Mouse (Mus musculus) ES-CJ7 (cell line): Measurements from ENCODE around the gene Myl6.
"Not testable (repeated sequence)": the region's sequence is repeated elsewhere in the genome, so short reads cannot be mapped to it uniquely, and the experiment has no call there.

Experiments used
- DNase-seq: peaks from one replicate; pipeline ENCODE4 v3.0.0; 2011; ENCODE audit warnings: low read depth, low spot score

Myl6 gene

DNA sequence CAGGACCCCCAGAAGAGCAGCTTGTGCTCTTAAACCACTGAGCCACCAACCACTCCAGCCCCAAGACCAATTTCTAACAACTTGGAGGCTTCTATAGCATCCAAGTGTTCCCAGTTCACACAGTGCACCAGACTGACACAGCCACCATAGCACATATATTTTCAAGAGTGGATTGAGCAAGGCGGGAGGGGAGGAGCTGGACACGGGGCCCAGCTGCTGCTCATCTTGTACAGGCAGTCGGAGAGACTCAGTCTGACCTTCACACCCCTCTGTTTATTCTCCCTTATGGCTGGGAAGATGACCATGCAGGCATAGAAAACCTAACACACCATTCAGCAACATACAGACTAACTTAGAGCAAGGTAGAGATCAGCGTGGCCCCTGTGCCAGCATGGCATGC is 15.9 kb upstream of the Myl6 start:
- no peak for DNase-seq

DNA sequence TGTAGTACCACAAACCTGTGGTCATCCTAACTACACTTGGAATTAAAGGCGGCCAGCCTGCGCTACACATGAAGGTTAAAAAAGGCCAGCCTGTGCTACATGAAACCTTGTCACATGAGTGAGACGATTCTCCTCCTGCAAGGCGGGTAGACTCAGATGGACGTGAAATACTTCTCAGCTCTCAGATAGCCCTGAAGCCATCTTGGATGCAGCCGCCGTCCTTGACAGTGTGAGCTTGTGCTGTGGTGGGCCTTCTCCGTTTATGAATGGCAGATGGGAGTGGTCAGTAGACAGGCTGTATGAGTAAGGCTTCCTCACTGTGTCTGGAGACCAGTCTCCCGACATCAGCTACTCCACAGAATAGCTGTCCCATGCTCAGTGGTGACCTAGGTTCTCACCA is 15.3 kb upstream of the Myl6 start:
- no peak for DNase-seq

DNA sequence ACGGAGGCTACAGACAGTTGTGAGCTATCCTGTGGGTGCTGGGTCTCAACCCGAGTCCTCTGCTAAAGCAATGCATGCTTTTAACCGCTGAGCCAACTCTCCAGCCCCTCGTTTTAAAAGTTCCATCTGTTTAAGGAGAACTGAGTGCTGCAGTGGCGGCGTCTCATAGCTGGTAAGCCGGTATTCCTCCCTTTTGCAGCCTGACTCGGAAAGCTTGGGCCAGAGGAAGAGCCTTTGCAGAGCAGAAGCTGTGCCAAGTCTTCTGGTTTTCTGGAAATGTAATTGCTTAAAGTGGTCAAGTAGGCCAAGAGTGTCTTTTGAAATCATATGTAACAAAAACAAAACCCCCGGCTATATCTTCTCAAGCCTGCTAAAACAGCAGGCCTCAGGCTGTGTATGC is 14.3 kb upstream of the Myl6 start:
- no peak for DNase-seq

DNA sequence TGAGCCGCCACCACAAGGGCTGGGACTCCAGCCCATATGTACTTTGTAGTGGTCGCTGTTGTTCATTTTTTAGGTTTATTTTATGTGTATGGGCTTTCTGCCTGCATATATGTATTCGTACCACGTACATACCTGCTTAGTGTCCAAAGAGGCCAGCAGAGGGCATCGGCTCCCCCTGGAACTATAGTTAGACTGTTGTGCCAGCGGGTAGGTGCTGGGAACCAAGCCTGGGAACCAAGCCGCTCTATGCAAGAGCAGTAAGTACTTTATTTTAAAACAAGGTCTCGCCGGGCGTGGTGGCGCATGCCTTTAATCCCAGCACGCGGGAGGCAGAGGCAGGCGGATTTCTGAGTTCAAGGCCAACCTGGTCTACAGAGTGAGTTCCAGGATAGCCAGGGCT is 12.0 kb upstream of the Myl6 start:
- peak; percentile 60 for DNase-seq

DNA sequence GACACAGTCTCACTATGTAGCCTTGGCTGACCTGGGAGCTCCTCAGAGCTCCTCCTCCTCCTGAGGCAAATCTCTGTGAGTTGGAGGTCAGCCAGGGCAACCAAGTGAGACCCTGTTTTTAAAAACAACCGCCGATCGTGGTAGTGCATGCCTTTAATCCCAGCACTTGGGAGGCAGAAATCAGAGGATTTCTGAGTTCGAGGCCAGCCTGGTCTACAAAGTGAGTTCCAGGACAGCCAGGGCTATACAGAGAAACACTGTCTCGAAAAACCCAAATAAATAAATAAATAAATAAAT is 11.4 kb upstream of the Myl6 start:
- DNase-seq: not testable (repeated sequence)

DNA sequence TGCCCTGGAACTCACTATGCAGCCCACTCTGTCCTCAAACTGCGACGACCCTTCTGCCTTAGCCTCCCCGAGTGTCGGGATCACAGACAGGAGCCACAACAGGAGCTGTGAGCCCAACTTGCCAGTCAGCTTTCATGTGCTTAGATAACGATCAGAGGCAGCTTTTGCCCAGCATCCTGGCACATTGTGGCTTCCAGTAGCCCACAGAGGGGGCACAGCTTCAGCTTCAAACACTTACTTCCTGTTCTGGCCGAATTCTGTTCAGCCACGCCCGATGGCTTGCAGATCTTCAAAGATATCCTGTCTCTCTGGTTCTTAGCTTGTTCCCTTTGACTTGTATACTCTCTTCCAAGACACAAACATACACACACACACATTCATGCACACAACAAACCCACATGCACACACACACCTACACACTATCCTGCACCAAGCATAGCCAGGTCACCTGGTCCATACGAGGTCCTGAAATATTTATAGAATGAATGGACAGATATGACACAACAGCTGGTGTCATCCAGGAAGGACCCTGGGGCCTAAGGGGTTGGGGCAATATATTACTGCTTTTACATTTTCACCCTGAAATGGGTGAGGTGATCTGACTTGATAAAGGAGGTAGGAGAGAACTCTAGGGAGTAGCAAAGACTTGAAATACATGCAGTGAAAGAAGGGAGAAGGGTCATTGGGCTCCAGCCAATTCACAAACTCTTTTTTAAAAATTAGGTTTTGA is 10.9 kb upstream of the Myl6 start:
- no peak for DNase-seq

DNA sequence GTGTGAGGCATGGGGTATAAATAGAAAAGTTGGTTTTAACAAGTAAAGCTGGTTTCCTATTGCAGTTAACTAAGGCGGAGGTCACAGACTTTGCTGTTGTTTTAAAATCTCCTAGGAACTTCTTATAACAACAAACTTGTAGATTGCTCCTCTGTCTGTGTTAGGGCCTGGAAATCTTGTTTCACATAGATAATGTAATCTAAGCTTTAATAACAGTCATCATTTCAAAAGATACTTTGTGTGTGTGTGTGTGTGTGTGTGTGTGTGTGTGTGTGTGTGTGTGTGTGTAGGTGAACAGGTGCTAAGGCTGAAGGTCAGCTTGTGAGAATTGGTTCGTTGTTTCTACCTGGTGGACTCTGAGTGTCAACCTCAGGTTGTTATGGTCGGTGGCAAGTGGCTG is 10.1 kb upstream of the Myl6 start:
- no peak for DNase-seq

DNA sequence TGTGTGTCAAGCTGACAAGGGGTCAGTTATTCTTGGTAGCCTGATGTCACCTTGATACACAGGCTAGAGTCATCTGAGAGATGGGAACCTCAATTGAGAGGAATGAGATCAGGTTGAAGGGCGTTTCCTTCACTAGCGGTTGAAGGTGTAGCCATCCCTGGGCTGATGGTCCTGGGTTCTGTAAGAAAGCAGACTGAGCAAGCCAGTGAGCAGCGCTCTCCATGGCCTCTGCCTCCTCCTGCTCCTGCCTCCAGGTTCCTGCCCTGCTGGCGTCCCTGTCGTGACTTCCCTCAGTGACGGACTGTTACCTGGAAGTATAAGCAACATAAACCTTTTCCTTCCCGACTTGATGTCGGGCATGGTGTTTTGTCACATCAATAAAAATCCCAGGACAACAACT is 9.6 kb upstream of the Myl6 start:
- DNase-seq: no peak

DNA sequence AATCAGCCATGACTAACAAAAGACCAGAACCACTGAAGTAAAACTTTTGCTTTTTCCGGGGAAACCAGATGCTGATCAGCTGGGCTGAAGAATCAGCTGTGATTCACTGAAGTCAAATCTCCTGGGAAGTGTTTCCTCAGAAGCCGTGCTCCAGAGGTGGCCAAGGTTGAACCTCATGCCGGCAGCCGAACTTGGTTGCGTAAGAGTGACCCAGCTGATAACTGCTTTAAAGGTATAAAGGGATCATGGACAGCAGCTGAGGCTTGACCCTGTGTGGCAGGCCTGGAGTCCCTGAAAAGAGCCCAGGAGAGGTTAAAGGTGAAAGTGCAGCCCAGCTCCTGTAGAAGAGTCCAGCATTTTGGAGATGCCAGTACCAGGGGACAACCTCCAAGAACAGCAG is 8.4 kb upstream of the Myl6 start:
- no peak for DNase-seq

DNA sequence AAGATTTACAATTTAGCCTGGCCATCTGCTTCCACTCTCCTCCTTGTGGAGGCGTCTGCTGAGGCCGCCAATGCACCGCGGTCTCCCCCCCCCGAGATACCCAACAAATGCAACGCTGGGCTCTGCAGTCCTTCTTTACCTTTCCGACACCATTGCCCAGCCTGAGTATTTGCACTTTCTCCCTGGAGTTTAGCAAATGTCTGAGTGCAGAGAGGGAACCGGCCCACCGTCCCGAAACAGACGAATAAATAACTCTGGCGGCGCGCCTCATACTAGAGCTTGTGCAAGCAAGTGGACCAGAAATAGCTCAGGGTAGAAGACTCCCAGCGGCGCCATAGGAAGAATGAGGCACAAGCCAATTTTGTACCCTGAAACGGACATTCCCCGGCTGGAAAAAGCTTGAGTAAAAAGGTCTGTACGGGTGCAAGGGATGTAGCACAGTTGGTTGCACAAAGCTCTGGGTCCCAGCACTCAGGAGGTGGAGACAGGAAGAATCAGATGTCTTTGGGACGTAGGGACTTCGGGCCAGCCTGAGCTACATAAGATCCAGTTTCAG is 5.2 kb upstream of the Myl6 start:
- DNase-seq: peak; percentile 29

DNA sequence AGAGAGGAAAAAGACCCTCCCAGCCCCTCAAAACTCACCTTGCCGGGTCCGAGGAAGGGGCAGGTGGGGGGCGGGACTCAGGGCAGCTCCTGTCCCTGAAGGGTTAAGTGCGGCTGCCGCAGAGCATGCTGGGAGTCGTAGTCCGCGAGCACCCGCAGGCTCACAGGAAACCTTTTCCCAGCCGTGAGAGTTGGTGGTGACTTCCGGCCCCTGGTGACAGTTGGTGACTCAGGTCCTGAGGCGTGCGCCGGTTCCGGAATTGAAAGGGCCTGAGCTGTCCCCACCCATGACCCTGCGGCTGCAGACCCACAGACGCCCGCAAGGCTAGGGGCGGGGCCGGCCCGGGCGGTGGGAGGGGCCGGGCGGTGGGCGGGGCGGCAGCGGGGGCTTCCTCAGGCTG is 4.6 kb upstream of the Myl6 start, which contains the start of gene Myl6b:
Myl6b (minus strand) TSS at position 96 of the 400 bp plus-strand sequence.
- DNase-seq: peak; percentile 99

DNA sequence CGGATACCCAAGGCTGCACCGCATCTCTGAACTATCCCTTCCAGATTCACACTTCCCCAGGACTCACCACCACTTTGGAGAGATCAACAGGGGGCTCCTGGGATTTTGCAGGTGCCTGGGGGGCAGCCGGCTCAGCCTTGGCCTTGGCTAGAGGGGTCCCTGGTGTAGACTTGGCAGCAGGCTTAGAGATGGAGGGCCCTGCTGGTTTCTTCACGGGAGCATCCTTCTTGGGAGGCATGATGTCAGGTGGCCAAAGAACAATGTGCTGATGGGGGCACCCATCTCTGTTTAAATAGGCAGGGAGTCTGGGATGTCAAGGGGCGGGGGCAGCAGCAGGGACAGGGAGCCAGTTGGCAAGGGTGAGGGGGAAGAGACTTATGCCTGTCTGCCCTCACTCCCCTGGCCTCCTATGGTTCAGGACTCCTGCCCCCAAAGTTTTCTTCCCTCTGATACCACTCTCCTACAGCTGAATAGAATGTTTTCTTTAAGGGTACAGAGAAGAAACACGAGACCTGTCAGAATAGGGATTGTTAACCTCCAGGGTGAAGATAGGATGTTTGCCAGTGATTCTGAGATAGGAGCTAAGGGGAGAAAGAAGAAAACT is 3.3 kb upstream of the Myl6 start:
- DNase-seq: no peak

DNA sequence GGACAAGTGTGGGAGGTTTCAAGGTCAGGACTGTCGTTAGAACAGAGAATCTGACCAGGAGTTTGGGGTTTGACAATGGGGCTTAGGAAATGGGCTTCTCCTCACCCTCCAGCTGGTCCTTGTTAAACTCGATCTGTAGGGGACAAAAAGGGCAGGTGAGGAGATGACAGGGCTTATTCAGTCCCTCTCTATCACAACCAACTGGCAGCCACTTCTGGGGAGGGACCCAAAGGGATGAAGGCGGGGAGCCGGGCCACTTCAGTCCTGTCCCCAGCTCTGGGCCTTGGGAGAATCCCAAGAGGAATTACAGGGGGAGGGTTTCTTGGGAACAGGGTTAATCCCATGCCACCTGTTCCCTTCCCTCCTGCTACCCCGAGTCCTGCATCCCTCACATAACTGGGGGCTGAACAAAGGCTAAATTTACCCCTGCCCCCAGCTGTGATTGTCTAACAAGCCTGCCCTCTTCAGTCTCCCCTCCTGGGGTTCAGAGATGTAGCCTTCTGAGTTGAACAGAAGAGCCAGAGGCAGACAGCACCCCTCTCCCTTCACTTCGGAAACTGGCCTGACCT is 2.6 kb upstream of the Myl6 start:
- DNase-seq: no peak

DNA sequence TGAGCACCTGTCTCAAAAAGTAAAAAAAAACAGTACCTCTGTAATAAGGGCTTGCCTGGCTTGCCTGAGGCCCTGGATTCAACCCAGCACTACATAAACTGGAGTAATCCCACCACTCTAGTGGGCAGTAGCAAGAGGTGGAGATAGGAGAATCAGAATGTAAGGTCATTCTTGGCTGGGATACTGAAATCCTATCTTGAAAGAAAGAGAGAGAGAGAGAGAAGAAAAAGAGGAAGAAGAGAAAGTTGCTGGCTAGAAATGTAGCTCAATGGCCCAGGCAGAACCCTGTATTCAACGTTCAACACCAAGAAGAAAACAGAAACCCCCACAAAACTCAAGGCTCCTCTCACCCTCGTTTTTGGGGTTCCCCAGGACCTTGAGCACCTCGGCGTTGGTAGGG is 2.0 kb upstream of the Myl6 start:
- no peak for DNase-seq

DNA sequence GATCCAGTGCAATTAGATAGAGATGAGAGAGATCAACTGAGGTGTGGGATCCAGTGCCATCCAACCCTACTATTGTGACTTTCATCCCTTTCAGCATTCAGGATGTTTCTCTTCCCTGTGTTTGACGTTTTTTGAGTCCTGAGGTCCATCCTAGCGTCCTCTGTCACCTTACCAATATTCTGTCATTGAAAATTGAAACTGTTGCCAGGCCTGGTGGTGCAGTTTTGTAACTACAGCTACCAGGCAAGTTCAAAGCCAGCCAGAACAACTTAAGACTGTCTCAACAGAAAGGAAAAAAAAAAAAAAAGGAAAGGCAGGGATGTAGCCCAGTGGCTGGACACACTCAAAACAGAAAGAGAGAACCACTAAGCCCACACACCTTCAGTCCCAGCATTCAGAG is 1.3 kb upstream of the Myl6 start:
- DNase-seq: no peak

DNA sequence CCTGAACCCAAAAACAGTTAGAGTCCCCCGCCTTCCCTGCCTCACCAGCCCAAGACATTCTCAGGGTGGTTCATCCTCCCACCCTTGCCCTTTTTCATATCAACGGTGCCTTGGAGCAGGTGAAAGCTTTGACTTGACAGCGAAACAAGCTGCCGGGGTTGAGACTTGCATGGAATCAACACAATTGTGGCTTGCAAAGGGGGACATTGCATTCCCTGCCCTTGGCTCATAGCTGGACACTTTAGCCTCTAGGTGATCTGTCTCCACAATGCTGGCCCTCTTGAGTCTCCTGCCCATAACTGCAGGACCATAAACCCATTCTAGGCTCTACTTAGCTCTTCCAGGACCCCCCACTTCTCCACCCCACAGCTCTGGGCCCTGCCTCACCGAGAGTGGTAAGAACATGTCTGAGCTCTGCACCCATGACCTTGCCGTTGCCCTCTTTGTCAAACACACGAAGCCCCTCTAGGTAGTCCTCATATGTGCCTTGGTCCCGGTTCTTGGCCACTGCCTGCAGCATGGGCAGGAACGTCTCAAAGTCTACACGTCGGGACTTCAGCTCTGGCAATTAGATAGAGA is 811 bp upstream of the Myl6 start:
- DNase-seq: no peak

DNA sequence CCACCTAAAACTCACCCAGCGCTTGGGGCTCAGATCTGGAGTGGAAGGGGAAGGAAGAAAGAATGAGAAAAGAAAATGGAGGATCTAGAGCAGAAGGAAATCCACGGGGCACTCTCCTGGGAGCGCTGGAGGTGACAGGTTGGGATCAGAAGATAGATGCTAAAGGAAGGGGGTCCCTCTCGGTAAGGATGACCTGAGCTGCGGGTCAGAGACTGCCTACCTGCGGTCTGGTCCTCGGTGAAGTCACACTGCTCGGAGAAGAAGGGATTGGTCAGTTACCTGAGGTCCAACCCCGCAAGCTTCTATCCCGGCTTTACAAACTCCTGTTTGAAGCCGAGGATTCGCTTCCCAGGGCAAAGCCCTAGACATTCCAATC is 638 bp downstream of the Myl6 start:
- DNase-seq: no peak

DNA sequence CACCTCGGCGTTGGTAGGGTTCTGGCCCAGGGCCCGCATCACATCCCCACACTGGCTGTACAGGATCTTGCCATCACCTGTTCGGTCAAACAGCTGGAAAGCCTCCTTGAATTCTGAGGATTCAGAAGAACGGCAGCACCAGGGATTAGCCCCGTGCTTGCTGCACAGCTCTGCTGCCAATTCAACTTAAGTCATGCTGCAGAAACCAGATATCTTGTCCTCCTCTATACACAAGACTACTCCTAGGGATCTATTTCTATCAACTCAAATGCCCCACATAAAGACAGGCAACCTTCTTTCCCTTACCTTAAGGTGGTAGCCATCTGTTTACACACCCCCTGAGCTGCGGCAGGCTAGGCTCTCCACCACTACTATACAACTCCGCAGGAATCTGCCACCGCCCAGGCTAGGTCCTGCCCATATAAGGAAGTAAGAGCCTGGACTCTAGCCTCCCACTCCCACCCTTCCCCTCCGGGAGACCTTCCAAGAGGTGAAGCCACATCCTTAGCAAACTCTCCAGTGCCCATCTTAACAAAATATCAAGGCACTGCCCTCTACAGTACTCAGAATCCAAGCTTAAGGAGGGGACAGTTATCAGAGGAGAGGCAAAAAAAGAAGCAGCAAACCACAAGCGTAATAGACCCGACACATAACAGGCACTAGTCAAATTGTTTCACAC is 1.2 kb downstream of the Myl6 start:
- peak; percentile 85 for DNase-seq

DNA sequence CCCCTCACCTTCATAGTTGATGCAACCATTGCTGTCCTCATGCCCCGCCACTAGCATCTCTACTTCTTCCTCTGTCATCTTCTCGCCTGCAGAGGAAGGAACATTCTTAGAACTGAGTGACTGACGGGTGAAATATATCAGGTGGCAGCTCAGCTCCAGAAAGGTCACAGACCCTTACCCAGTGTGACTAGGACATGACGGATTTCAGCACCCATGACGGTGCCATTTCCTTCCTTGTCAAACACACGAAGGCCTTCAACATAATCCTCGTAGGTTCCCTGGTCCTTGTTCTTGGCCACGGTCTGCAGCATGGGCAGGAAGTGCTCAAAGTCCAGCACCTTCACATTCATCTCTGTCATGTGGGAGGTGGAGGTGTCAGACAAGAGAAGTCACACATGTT is 1.9 kb downstream of the Myl6 start:
- not testable (repeated sequence) for DNase-seq

DNA sequence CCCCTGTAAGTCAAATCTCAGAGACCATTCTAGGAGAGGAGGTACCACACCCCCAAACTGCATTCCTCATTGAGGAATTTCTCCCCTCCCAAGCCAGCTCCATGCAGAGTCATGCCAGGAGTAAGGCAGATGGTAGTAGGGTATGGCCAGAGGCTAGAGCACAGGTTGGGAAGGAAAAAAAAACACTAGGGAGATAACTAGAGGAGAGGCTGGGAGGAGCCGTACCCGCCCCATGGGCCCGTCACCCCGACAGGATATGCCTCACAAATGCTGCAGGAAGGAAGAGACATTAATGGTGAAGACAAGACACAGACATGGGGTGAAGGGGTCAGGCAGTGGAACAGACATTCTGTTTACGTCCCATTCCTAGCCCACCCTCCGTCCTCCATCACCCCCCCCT is 2.5 kb downstream of the Myl6 start:
- peak; percentile 54 for DNase-seq

DNA sequence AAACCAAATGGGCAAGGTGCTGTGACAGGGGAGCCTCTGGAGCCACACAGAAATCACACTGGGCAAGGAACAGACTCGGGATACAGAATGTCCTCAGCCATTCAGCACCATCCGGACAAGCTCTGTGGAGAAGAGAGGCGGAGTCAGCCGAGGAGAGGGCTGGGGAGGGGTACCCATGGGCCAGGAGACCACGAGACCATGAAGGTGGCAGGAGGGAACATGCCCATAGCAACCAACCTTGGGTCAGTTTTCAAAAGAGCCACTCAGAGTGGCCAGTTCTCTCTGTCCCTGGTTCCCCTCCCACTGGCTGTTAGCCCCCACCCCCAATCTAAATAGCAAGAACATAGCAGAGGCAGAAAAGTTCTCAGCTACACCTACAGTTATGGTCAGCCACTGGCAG is 3.0 kb downstream of the Myl6 start:
- no peak for DNase-seq

DNA sequence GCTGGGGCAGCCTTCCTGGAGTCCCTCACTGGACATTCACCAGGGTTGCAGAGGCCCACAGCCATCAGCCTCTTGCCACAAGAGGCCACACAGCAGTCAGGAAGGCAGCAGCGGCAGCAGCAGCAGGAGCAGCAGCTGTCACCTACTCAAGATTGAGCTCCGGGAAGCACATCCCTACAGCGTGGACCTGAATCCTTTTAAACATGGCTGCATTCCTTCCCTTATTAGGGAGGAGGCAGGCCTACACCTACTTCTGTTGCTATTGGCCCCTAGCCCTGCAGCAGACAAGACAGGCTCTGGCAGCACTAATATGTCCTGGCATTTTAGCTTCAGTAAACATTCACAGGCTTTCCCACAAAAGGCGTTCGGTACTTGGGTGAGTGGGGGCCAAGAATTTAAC is 3.7 kb downstream of the Myl6 start:
- no peak for DNase-seq
